Mouse (Mus musculus) limb, embryonic 10.5 days (tissue): ENCODE data around the gene Hgfac. TPM values are rescaled to one million over a fixed set of nuclear protein-coding genes. Genes with fewer than 3 reads are reported as not detected.
A peak's percentile ranks its signal among the peaks of the same experiment; 100 is the strongest.

ENCODE experiments used
- DNase-seq: peaks from one replicate; pipeline ENCODE4 v3.0.0-alpha.2; 2017; ENCODE audit warnings: low spot score
- H3K27ac ChIP-seq: fragments of 300-500 bp; sonication (generic); 2 replicates; pipeline ENCODE4 v1.5.1; 2016; ENCODE audit warnings: mild to moderate bottlenecking
- H3K27me3 ChIP-seq: fragments of 300-500 bp; sonication (generic); 2 replicates; pipeline ENCODE4 v1.6.1; 2016; ENCODE audit warnings: low read depth, mild to moderate bottlenecking; ENCODE audit not compliant: poor library complexity, severe bottlenecking
- H3K36me3 ChIP-seq: fragments of 300-500 bp; sonication (generic); 2 replicates; pipeline ENCODE4 v1.6.1; 2016; ENCODE audit warnings: mild to moderate bottlenecking, moderate library complexity
- H3K4me1 ChIP-seq: fragments of 300-500 bp; sonication (generic); 2 replicates; pipeline ENCODE4 v1.6.1; 2016
- H3K4me3 ChIP-seq: fragments of 300-500 bp; sonication (generic); 2 replicates; pipeline ENCODE4 v1.5.1; 2016; ENCODE audit warnings: mild to moderate bottlenecking, moderate library complexity
- H3K9me3 ChIP-seq: fragments of 300-500 bp; sonication (generic); replicated peaks from 2 replicates; pipeline ENCODE4 v1.6.1; 2016; ENCODE audit warnings: mild to moderate bottlenecking
- WGBS: fragments of 180-500 bp; shearing (Covaris S2); methylation state at CpG from one replicate; pipeline ENCODE4 v1.1.7; 2016; 5-methylcytosine and 5-hydroxymethylcytosine counted together
- polyA plus RNA-seq: library from polyadenylated mRNA; unstranded; fragments of >200 nt; fragmentation: Nextera tagmentation; extraction: Ambion mirVana; gene quantifications from 2 replicates; pipeline ENCODE4 v1.2.1, GENCODE M21; 2016

The Hgfac gene
- polyA plus RNA-seq, 1 experiment from 2014 or later, result 0.15 TPM

- Histone ChIP-seq H3K4me1 (peaks cover 12% of the 10 kb centered on the region; the same call in 1 of the 2 replicates), H3K9me3 (no peaks in the 10 kb centered on the region), H3K27ac (no peak overlapping the region), H3K4me3 (no peak overlapping the region), H3K27me3 (no peaks in the 10 kb centered on the region), H3K36me3 (peaks cover 78% of the 10 kb centered on the region)
- no peak for DNase-seq
- WGBS, result 90% methylated on average over 9 of the region's 9 CpGs
Measured at GRCm38 (mm10) chr5:35019673-35020300, 21.5 kb upstream of the Hgfac start.

GRCm38 (mm10) chr5:35020410-35021241, 20.7 kb upstream of the Hgfac start:
- no peaks in the 10 kb centered on the region for H3K27me3 ChIP-seq
- H3K4me1 ChIP-seq, result peaks cover 12% of the 10 kb centered on the region; the same call in 1 of the 2 replicates
- peaks cover 81% of the 10 kb centered on the region for H3K36me3 ChIP-seq
- no peak overlapping the region for H3K27ac ChIP-seq
- WGBS, result 88% methylated on average over 9 of the region's 9 CpGs
- H3K4me3 ChIP-seq, result no peak overlapping the region
- no peaks in the 10 kb centered on the region for H3K9me3 ChIP-seq
- DNase-seq, result no peak

- peak; percentile 53 for DNase-seq
- H3K4me3 ChIP-seq, result no peak overlapping the region
- no peaks in the 10 kb centered on the region for H3K4me1 ChIP-seq
- no peaks in the 10 kb centered on the region for H3K9me3 ChIP-seq
- H3K27me3 ChIP-seq, result no peaks in the 10 kb centered on the region
- 30% methylated on average over 2 of the region's 2 CpGs for WGBS
- H3K36me3 ChIP-seq, result peaks cover 99% of the 10 kb centered on the region
- no peak overlapping the region for H3K27ac ChIP-seq
Measured at GRCm38 (mm10) chr5:35024975-35025374, 16.3 kb upstream of the Hgfac start.

GRCm38 (mm10) chr5:35029303-35029702, 12.0 kb upstream of the Hgfac start:
- peaks cover 98% of the 10 kb centered on the region for H3K36me3 ChIP-seq
- H3K27me3 ChIP-seq, result no peaks in the 10 kb centered on the region
- WGBS, result 100% methylated on average over 1 of the region's 1 CpGs
- no peaks in the 10 kb centered on the region for H3K4me1 ChIP-seq
- DNase-seq, result no peak
- no peaks in the 10 kb centered on the region for H3K9me3 ChIP-seq
- H3K27ac ChIP-seq, result no peak overlapping the region
- H3K4me3 ChIP-seq, result no peak overlapping the region

GRCm38 (mm10) chr5:35029755-35030154, 11.6 kb upstream of the Hgfac start:
- Histone ChIP-seq H3K36me3 (peaks cover 99% of the 10 kb centered on the region), H3K27ac (no peak overlapping the region), H3K27me3 (no peaks in the 10 kb centered on the region), H3K4me1 (no peaks in the 10 kb centered on the region), H3K9me3 (no peaks in the 10 kb centered on the region), H3K4me3 (no peak overlapping the region)
- WGBS, result 92% methylated on average over 5 of the region's 5 CpGs
- no peak for DNase-seq

- DNase-seq, result no peak
- Histone ChIP-seq H3K27ac (no peak overlapping the region), H3K27me3 (no peaks in the 10 kb centered on the region), H3K4me3 (no peak overlapping the region), H3K4me1 (no peaks in the 10 kb centered on the region), H3K9me3 (no peaks in the 10 kb centered on the region), H3K36me3 (peaks cover 77% of the 10 kb centered on the region)
- WGBS, result 82% methylated on average over 5 of the region's 5 CpGs
Measured at GRCm38 (mm10) chr5:35033068-35033467, 8.2 kb upstream of the Hgfac start.

GRCm38 (mm10) chr5:35033619-35034018, 7.7 kb upstream of the Hgfac start:
- DNase-seq, result no peak
- H3K9me3 ChIP-seq, result no peaks in the 10 kb centered on the region
- H3K4me3 ChIP-seq, result no peak overlapping the region
- no peak overlapping the region for H3K27ac ChIP-seq
- no peaks in the 10 kb centered on the region for H3K4me1 ChIP-seq
- WGBS, result 81% methylated on average over 1 of the region's 1 CpGs
- peaks cover 71% of the 10 kb centered on the region for H3K36me3 ChIP-seq
- H3K27me3 ChIP-seq, result no peaks in the 10 kb centered on the region

GRCm38 (mm10) chr5:35035141-35035540, 6.2 kb upstream of the Hgfac start:
- no peak overlapping the region for H3K27ac ChIP-seq
- WGBS, result 87% methylated on average over 5 of the region's 5 CpGs
- peaks cover 56% of the 10 kb centered on the region for H3K36me3 ChIP-seq

GRCm38 (mm10) chr5:35035795-35036194, 5.5 kb upstream of the Hgfac start:
- H3K4me1 ChIP-seq, result no peaks in the 10 kb centered on the region
- DNase-seq, result no peak
- no peaks in the 10 kb centered on the region for H3K9me3 ChIP-seq
- no peak overlapping the region for H3K27ac ChIP-seq
- H3K36me3 ChIP-seq, result peaks cover 51% of the 10 kb centered on the region
- WGBS, result 77% methylated on average over 4 of the region's 4 CpGs
- H3K27me3 ChIP-seq, result no peaks in the 10 kb centered on the region
- H3K4me3 ChIP-seq, result no peak overlapping the region

More at GRCm38 (mm10) chr5:35035141-35035540, 6.2 kb upstream of the Hgfac start:
- Histone ChIP-seq H3K4me3 (no peak overlapping the region), H3K9me3 (no peaks in the 10 kb centered on the region), H3K4me1 (no peaks in the 10 kb centered on the region), H3K27me3 (no peaks in the 10 kb centered on the region)
- DNase-seq, result no peak

- no peak for DNase-seq
- Histone ChIP-seq H3K27ac (no peak overlapping the region), H3K9me3 (no peaks in the 10 kb centered on the region), H3K4me3 (no peak overlapping the region), H3K27me3 (no peaks in the 10 kb centered on the region), H3K4me1 (peaks cover 5% of the 10 kb centered on the region), H3K36me3 (peaks cover 34% of the 10 kb centered on the region)
Measured at GRCm38 (mm10) chr5:35037438-35037837, 3.9 kb upstream of the Hgfac start.

- Histone ChIP-seq H3K4me1 (peaks cover 15% of the 10 kb centered on the region), H3K27ac (no peak overlapping the region; the same call in 1 of the 2 replicates), H3K27me3 (no peaks in the 10 kb centered on the region), H3K36me3 (no peaks in the 10 kb centered on the region), H3K9me3 (no peaks in the 10 kb centered on the region), H3K4me3 (no peak overlapping the region)
- DNase-seq, result no peak
- 69% methylated on average over 10 of the region's 10 CpGs for WGBS
Measured at GRCm38 (mm10) chr5:35042431-35043109, 1.3 kb downstream of the Hgfac start.

- H3K4me3 ChIP-seq, result no peak overlapping the region
- H3K4me1 ChIP-seq, result peaks cover 15% of the 10 kb centered on the region
- DNase-seq, result peak; percentile 74
- H3K36me3 ChIP-seq, result no peaks in the 10 kb centered on the region
- 47% methylated on average over 1 of the region's 1 CpGs for WGBS
- H3K27ac ChIP-seq, result no peak overlapping the region
- no peaks in the 10 kb centered on the region for H3K9me3 ChIP-seq
- no peaks in the 10 kb centered on the region for H3K27me3 ChIP-seq
Measured at GRCm38 (mm10) chr5:35043110-35043451, 1.8 kb downstream of the Hgfac start.

- H3K4me1 ChIP-seq, result 0 out of 2 replicates have a peak, but pooled peaks cover 10% of the 10 kb centered on the region
- H3K9me3 ChIP-seq, result no peaks in the 10 kb centered on the region
- no peak overlapping the region for H3K27ac ChIP-seq
- H3K36me3 ChIP-seq, result no peaks in the 10 kb centered on the region
- WGBS, result 75% methylated on average over 5 of the region's 5 CpGs
- H3K4me3 ChIP-seq, result no peak overlapping the region
- no peak for DNase-seq
- peaks cover 16% of the 10 kb centered on the region for H3K27me3 ChIP-seq
Measured at GRCm38 (mm10) chr5:35050541-35050940, 9.2 kb downstream of the Hgfac start.
